Mouse (Mus musculus) Patski (cell line): Measurements from ENCODE around the gene Erbb3. TPM values are rescaled to one million over a fixed set of nuclear protein-coding genes. Genes with fewer than 3 reads are reported as not detected.
A peak's percentile ranks its signal among the peaks of the same experiment; 100 is the strongest.
"Not testable (repeated sequence)": the region's sequence is repeated elsewhere in the genome, so short reads cannot be mapped to it uniquely, and the experiment has no call there.

Source experiments
- ATAC-seq: fragments of 100-300 bp; one replicate; pipeline ENCODE4 v1.8.0; 2021
- CTCF ChIA-PET: fragments of 350-600 bp; sonication (Branson Sonifier 250); formaldehyde crosslinking; loops from one replicate; lab custom pipeline; 2022; ENCODE audit warnings: inconsistent platforms; lab: Charles Lee
- POLR2A ChIA-PET: fragments of 350-600 bp; sonication (Branson Sonifier 250); formaldehyde crosslinking; loops from one replicate; lab custom pipeline; 2022; ENCODE audit warnings: antibody characterized with exemption, inconsistent platforms; lab: Charles Lee
- DNase-seq: peaks from one replicate; pipeline ENCODE4 v3.0.0-alpha.2; 2011; ENCODE audit warnings: low read depth, low spot score
- H3K27me3 ChIP-seq: fragments of 371-371 bp; one replicate; pipeline ENCODE4 v1.5.1; 2021
- CTCF ChIP-seq: fragments of 100-300 bp; IDR thresholded peaks from one replicate; pipeline ENCODE4 v1.5.1; 2021
- in situ Hi-C: fragments of 300-500 bp; cut with MboI; formaldehyde crosslinking; loops from 3 replicates; pipeline ENCODE4 v1.11.1; 2018; ENCODE audit warnings: low pct_unique_long_range_greater_than_20kb, mixed read lengths
- polyA plus RNA-seq: library from polyadenylated mRNA; unstranded; gene quantifications from one replicate; pipeline ENCODE4 v1.2.3, GENCODE M21; 2021

Erbb3 gene
- polyA plus RNA-seq, 1 experiment from 2014 or later, result 1.2 TPM

DNA sequence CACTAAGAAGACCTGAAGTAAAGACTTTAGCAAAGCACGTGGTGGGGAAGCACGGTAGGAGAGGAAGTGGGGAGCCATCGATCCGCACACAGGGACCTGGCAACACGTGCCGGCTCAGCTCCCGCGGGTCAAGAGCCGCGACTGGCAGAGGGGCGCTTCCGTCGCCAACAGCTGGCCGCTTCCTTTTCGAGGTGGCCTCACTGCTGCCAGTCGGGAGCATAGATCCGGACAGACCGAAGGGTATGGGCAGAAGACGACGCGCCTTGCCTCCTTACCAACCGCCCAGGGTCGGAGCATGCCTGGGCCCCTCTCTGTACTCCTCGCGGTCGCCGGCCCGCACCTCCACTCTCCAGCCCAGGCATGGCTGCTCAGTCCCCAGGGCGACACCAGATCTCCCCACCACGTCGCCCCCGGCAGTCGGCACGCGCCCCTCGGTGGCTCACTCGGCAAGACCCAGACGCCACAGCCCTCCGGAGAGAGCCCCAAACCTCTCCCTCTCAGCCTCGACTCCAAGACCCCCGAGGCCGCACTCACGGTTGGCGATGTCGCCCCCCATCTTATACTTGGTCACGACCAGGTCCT, 24.2 kb downstream of the Erbb3 start:
- no peak for DNase-seq
- POLR2A ChIA-PET, result interaction anchor here (0.8 to 1.4 kb wide), 2 partner anchors 17 to 47 kb away, joined by 3 read pairs; no protein-coding TSS in a partner anchor

DNA sequence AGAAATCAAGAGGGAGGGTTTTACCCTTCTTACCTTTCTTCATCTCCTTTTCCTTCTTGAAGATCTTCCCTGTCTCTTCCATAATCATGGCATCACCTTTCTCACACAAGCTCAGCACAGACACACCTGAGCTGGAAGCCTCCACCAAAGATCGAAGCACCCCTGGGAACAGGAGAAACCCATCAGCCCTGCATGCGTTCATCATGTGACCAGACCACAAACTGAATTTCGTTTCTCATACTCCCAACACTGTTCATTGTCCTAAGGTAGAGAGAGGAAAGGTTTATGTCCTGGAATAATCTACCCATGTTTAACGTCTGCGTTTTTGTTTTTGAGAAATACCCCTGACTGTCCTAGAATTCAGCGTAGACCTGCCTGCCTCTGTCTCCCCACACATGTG, 25.9 kb downstream of the Erbb3 start:
- CTCF ChIA-PET, result no interaction called here
- TF ChIP-seq CTCF, result no peak
- H3K27me3 ChIP-seq, result no peaks in the 10 kb centered on the region
- ATAC-seq (no peak), DNase-seq (no peak)
- in situ Hi-C loops, result no loop called here
- POLR2A ChIA-PET, result interaction anchor here (0.5 kb wide), 1 partner anchor 14 kb away, joined by 5 read pairs; the partner anchor contains the start of gene Rpl41

More for the DNA sequence above, 24.2 kb downstream of the Erbb3 start:
- TF ChIP-seq CTCF, result no peak
- ATAC-seq, result peak; percentile 40
- in situ Hi-C loops, result no loop called here
- CTCF ChIA-PET, result interaction anchor here (0.9 to 2.4 kb wide), 3 partner anchors 14 to 48 kb away, joined by 3 to 11 read pairs (median 3); no protein-coding TSS in a partner anchor
- H3K27me3 ChIP-seq, result no peaks in the 10 kb centered on the region

GRCm38 (mm10) chr10:128556963-128557362, 32.5 kb downstream of the Erbb3 start:
- H3K27me3 ChIP-seq, result no peaks in the 10 kb centered on the region
- ATAC-seq, result no peak
- in situ Hi-C loops, result no loop called here
- TF ChIP-seq CTCF, result no peak
- ChIA-PET POLR2A (no interaction called here), CTCF (no interaction called here)
- DNase-seq, result no peak

DNA sequence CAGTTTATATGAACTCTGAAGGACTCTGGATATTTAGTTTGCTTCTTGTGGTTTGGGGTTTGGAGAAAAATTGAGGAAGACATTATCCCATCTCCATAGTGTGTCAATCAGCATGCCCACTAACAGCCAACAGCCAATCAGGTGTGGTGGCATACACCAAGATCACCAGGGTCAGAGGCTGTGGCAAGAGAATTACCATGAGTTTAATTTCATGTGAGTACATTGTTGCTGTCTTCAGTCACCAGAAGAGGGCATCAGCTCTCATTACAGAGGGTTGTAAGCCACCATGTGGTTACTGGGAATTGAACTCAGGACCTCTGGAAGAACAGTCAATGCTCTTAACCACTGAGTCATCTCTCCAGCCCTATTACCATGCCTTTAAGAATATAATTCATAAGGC, 33.2 kb downstream of the Erbb3 start:
- no peak for DNase-seq
- TF ChIP-seq CTCF, result no peak
- in situ Hi-C loops, result no loop called here
- H3K27me3 ChIP-seq, result no peaks in the 10 kb centered on the region
- CTCF ChIA-PET, result no interaction called here
- POLR2A ChIA-PET, result no interaction called here
- no peak for ATAC-seq

- CTCF ChIA-PET, POLR2A ChIA-PET, in situ Hi-C loops, ATAC-seq, DNase-seq, H3K27me3 ChIP-seq: not testable (repeated sequence)
Observed at GRCm38 (mm10) chr10:128555567-128555966, 33.9 kb downstream of the Erbb3 start.

DNA sequence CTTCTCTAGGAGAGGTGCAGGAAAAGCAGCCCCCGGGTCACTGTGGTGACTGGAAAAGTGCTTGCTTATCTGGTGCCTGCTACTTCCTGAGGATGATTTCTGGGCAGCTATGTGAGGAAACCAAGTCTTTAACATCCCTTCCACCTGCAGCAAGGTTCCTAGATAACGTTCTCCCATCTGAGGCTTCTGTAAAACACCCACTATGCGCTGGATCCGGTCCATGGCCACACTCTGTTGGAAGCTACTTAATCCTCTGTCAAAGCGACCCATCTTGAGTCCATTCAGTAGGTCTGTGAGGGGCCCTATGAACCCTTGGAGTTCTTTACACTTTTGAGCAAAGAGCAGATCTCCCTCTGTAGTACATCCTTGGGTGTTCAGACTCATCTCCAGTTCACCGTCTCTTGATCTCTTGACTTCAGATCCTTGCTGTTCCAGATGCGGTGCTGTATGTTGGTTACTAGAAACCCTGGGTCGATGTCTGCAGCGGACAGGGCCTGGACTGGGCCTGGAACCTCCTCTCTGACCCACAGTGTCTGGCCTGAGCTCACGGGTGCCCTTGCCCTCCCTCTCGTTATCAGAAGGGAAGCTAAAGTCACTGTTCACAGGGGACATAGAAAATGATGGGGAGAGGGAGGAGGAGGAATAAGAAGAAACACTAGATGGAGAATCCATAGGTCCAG, 39.2 kb downstream of the Erbb3 start:
- in situ Hi-C loops, H3K27me3 ChIP-seq, POLR2A ChIA-PET, DNase-seq, ATAC-seq: not testable (repeated sequence)
- CTCF ChIA-PET, result interaction anchor here (1.1 kb wide), 1 partner anchor 16 kb away, joined by 3 read pairs; the partner anchor contains the start of gene Pa2g4

DNA sequence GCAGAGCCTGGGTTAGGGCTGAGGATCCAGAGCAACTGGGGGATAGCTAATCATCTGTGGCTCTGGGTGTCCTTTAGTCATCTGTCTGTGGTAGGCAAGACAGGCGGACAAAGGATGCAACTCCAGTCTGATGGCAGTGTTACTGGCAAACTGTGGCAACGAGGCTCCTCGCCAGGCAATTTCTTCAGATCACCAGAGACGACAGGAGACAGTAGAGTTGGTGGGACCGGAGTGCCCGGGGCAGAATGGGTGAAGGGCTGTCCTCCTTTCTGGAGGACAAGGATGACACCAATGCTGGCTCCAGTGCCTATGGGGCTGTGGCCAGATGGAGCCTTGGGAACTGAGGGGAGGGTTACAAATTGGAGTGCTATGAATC, 39.8 kb downstream of the Erbb3 start:
- POLR2A ChIA-PET, result interaction anchor here (0.6 kb wide), 1 partner anchor 13 kb away, joined by 5 read pairs; no protein-coding TSS in a partner anchor
- in situ Hi-C loops, result loop anchor here (5.0 kb wide), 1 partner anchor 63 kb away; no protein-coding TSS in a partner anchor
- CTCF ChIA-PET, DNase-seq, ATAC-seq, H3K27me3 ChIP-seq: not testable (repeated sequence)

DNA sequence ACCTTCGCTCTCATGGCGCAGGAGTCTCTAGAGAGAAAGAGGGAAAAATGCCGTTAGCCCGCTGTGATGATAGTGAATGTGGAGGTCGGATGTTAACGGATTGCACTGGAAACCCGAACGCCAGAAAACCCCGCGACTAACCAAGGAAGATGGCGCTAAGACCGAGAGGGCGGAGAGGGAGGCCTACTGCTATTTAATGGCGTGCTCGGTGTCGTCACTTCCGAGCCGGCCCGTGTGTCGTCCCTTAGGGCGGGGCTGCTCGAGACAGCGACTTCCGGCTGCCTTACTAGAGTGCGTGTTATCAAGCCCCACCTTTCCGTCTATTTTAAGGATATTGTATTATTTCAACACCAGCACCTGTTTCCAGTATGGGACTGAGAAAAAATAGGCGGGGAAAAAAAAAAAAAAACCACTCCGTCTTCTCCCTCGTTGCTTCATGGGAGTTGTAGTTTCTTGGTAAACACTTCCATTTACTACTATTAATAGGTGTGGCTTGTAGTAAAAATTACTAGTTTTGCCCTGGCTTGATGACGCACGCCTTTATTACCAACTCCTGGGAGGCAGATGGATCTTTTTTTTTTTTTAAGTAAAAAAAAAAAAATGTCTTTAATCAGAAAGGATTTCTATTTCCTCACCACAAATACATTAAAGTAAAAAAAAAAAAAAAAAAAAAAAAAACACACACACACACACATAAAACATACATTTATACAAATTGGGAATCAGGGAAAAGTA, 40.3 kb downstream of the Erbb3 start, which contains the start of gene Rpl41:
TSS of gene Rpl41 (minus strand) at position 359 of the 735 bp plus-strand sequence.
- CTCF ChIA-PET, result no interaction called here
- TF ChIP-seq CTCF, result no peak
- ATAC-seq (peak; percentile 66), DNase-seq (peak; percentile 77)
- POLR2A ChIA-PET, result interaction anchor here (0.6 to 2.2 kb wide), 4 partner anchors 14 to 73 kb away, joined by 3 to 8 read pairs (median 4); partner anchors contain the start of gene Myl6b
- no peaks in the 10 kb centered on the region for H3K27me3 ChIP-seq
- in situ Hi-C loops, result loop anchor here (5.0 kb wide), 1 partner anchor 63 kb away; no protein-coding TSS in a partner anchor

GRCm38 (mm10) chr10:128548051-128548791, 41.2 kb downstream of the Erbb3 start:
- ChIA-PET POLR2A (interaction anchor here (0.6 to 2.2 kb wide), 10 partner anchors 17 to 1478 kb away, joined by 3 to 8 read pairs (median 4); partner anchors contain the start of genes Myl6b and Suox), CTCF (interaction anchor here (1.2 to 3.1 kb wide), 3 partner anchors 13 to 137 kb away, joined by 3 to 14 read pairs (median 7); partner anchors contain the start of genes Myl6, Nabp2 and Rnf41)
- in situ Hi-C loops, result loop anchor here (5.0 kb wide), 1 partner anchor 64 kb away; no protein-coding TSS in a partner anchor
- H3K27me3 ChIP-seq, ATAC-seq, DNase-seq: not testable (repeated sequence)
